Mouse (Mus musculus): ENCODE measurements at regions not wholly inside any gene's neighbourhood (a gene's known extent, or its start where the extent isn't known, plus 50 kb on each side); places are given as distances from the start of the nearest gene placed in this dataset.

GRCm38 (mm10) chr9:41395471-41395870, 234.0 kb upstream of the Ubash3b start:
- no peak for DNase-seq (ENCODE audit: low spot score in 2 of 2)

GRCm38 (mm10) chr9:41391591-41392320, 230.3 kb upstream of the Ubash3b start:
- peak in 1 of 2 experiments; percentile 48 for DNase-seq (ENCODE audit: low spot score in 2 of 2)

- DNase-seq (ENCODE audit: low spot score in 2 of 2): no peak
These were observed 217.8 kb upstream of the Ubash3b start for GRCm38 (mm10) chr9:41379283-41379682.

GRCm38 (mm10) chr9:41378627-41379231, 217.2 kb upstream of the Ubash3b start:
- DNase-seq (ENCODE audit: low spot score in 2 of 2): peak in 1 of 2 experiments; percentile 17

- DNase-seq (ENCODE audit: low spot score in 2 of 2): peak; percentile 18 to 39
These were observed 216.5 kb upstream of the Ubash3b start for GRCm38 (mm10) chr9:41377701-41378626.

- peak in 1 of 2 experiments; percentile 10 for DNase-seq (ENCODE audit: low spot score in 2 of 2)
These were observed 215.6 kb upstream of the Ubash3b start for GRCm38 (mm10) chr9:41376948-41377700.

- DNase-seq (ENCODE audit: low spot score in 2 of 2): peak; percentile 74 to 85
These were observed 214.6 kb upstream of the Ubash3b start for GRCm38 (mm10) chr9:41375984-41376651.

- DNase-seq (ENCODE audit: low spot score in 2 of 2): no peak
These were observed 213.3 kb upstream of the Ubash3b start for GRCm38 (mm10) chr9:41374591-41375481.

GRCm38 (mm10) chr9:41366405-41366804, 204.9 kb upstream of the Ubash3b start:
- DNase-seq (ENCODE audit: low spot score in 2 of 2): no peak

- no peak for DNase-seq (ENCODE audit: low spot score in 2 of 2)
These were observed 203.8 kb upstream of the Ubash3b start for GRCm38 (mm10) chr9:41365251-41365650.

GRCm38 (mm10) chr9:41364442-41365250, 203.1 kb upstream of the Ubash3b start:
- DNase-seq (ENCODE audit: low spot score in 2 of 2): no peak

- DNase-seq (ENCODE audit: low spot score in 2 of 2): no peak
These were observed 198.9 kb upstream of the Ubash3b start for GRCm38 (mm10) chr9:41360356-41360755.

- DNase-seq (ENCODE audit: low spot score in 2 of 2): no peak
These were observed 197.8 kb upstream of the Ubash3b start for GRCm38 (mm10) chr9:41359286-41359685.

GRCm38 (mm10) chr9:41345338-41345737, 183.8 kb upstream of the Ubash3b start:
- peak; percentile 11 to 13 for DNase-seq (ENCODE audit: low spot score in 2 of 2)

- no peak for DNase-seq (ENCODE audit: low spot score in 2 of 2)
These were observed 175.9 kb upstream of the Ubash3b start for GRCm38 (mm10) chr9:41337375-41337774.

GRCm38 (mm10) chr9:41336801-41337200, 175.3 kb upstream of the Ubash3b start:
- DNase-seq (ENCODE audit: low spot score in 2 of 2): no peak

GRCm38 (mm10) chr9:41334462-41335241, 173.2 kb upstream of the Ubash3b start:
- no peak for DNase-seq (ENCODE audit: low spot score in 2 of 2)

GRCm38 (mm10) chr9:41333526-41333925, 172.0 kb upstream of the Ubash3b start:
- DNase-seq (ENCODE audit: low spot score in 2 of 2): no peak

All from left cerebral cortex, adult 18-20 months (tissue).